Mouse (Mus musculus): Measurements from ENCODE around the gene Cxcl17. TPM values are rescaled to one million over a fixed set of nuclear protein-coding genes. Genes with fewer than 3 reads are reported as not detected.
A peak's percentile ranks its signal among the peaks of the same experiment; 100 is the strongest.

The Cxcl17 gene
- polyA plus RNA-seq, 1 experiment, result 1.2 TPM

DNA sequence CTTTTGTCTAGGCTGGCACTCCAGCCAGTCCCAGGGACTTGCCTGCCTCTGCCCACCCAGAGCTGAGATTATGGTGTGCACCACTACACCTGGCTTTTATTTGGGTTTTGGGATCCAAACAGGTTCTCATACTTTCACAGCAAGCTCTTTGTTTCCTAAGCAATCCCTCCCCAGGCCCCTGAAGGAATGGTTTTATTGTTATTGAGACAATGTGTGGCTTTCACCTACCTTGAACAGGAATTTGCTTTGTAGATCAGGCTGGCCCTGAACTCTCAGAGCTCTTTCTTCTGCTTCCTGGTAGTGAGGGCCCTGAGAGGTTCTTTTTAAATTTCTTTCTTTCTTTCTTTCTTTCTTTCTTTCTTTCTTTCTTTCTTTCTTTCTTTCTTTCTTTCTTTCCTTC, 30.1 kb downstream of the Cxcl17 start:
- TF ChIP-seq POLR2A (IDR thresholded peaks at IDR 0.05; ENCODE audit: control insufficient read depth, extremely low read depth, insufficient read depth, low read length, poor library complexity), result no peak
- TF ChIP-seq CTCF (IDR thresholded peaks at IDR 0.05; ENCODE audit: borderline replicate concordance, control insufficient read depth, extremely low read depth, insufficient read depth, low read length, poor library complexity), result no peak
- H3K4me1 ChIP-seq (replicated peaks; ENCODE audit: control insufficient read depth, insufficient read depth, low read length), result peaks cover 35% of the 10 kb centered on the region
- peaks cover 3% of the 10 kb centered on the region; the same call in 1 of the 2 replicates for H3K36me3 ChIP-seq (ENCODE audit: control insufficient read depth, insufficient read depth, low read length)

DNA sequence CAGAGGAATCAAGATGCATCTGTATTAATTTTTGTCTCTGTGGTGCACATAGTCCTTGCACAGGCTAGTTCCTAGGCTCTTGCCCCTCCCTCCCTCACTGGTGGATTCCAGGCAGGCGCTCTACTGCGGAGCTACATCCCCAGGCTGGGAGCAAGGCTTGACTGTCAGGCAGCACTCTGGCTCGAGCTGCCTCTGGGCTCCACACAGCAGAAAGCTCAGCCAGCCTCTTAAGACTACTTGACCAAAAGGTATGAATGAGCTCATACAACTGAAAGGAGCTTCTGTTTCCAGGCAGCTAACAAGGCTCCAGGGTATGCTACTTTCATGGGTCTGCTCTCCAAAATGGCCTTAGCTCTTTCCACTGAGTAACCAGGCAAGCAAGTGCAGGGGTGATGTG, 31.4 kb downstream of the Cxcl17 start:
- no peak overlapping the region for H3K27ac ChIP-seq (ENCODE audit: control insufficient read depth, insufficient read depth, low read length)
- no peak overlapping the region for H3K4me3 ChIP-seq (ENCODE audit: control insufficient read depth, insufficient read depth, low read length)
- WGBS, result 88% methylated on average over 3 of the region's 3 CpGs
- H3K36me3 ChIP-seq (ENCODE audit: control insufficient read depth, insufficient read depth, low read length), result no peaks in the 10 kb centered on the region
- TF ChIP-seq POLR2A (IDR thresholded peaks at IDR 0.05; ENCODE audit: control insufficient read depth, extremely low read depth, insufficient read depth, low read length, poor library complexity) (no peak), CTCF (IDR thresholded peaks at IDR 0.05; ENCODE audit: borderline replicate concordance, control insufficient read depth, extremely low read depth, insufficient read depth, low read length, poor library complexity) (no peak)
- H3K4me1 ChIP-seq (replicated peaks; ENCODE audit: control insufficient read depth, insufficient read depth, low read length), result peaks cover 30% of the 10 kb centered on the region
- no peak for DNase-seq
- no peaks in the 10 kb centered on the region for H3K27me3 ChIP-seq (ENCODE audit: control insufficient read depth, insufficient read depth, low read length)

More for the DNA sequence above, 30.1 kb downstream of the Cxcl17 start:
- no peak overlapping the region for H3K4me3 ChIP-seq (ENCODE audit: control insufficient read depth, insufficient read depth, low read length)
- H3K27ac ChIP-seq (ENCODE audit: control insufficient read depth, insufficient read depth, low read length), result no peak overlapping the region
- H3K27me3 ChIP-seq (ENCODE audit: control insufficient read depth, insufficient read depth, low read length), result no peaks in the 10 kb centered on the region
- no peak for DNase-seq

DNA sequence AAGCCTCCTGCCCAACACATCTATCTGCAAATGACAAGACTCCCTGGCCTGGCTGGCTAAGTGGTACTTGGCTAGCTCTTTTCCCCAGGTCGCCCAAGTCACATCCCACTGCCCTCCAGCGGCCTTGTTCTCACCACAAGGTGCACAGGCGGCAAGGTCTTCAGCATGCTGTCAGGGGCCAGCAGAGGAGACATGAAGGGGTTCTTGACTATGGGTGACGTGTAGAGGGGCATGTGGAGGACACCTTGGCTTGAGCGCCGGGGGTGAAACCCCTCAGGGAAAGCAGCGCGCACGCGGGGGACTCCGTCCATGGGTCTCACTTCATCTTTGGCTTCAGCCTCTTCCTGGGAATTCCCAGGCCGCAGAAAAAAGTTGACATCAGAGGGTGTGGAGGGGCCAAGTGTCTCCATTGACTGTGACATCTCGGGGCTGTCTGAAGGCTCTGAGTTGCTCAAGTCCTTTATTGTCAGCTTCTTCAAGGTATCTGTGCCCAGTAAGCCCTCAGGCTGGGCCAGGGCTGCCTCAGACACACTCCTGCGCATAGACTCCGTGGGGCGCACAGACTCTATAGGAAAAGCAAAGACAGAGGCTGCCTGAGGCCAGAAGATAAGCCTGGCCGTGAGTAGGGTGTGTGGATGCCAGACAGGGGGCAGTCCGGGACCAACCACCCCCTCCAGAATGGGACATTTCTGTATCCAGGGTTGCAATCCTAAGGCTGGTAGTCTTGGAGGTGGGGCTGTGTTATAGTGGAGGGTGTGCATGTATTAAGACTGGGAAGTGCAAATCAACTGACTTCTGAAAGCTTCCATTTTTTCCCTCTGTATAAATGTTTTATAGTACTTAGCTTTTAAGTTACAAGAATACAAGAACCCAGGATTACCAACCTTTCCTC, 32.0 kb downstream of the Cxcl17 start:
- Histone ChIP-seq H3K36me3 (ENCODE audit: control insufficient read depth, insufficient read depth, low read length) (no peaks in the 10 kb centered on the region), H3K4me1 (replicated peaks; ENCODE audit: control insufficient read depth, insufficient read depth, low read length) (peaks cover 24% of the 10 kb centered on the region), H3K27ac (ENCODE audit: control insufficient read depth, insufficient read depth, low read length) (peak overlapping the region; percentile 26; the same call in 1 of the 2 replicates), H3K27me3 (ENCODE audit: control insufficient read depth, insufficient read depth, low read length) (no peaks in the 10 kb centered on the region), H3K4me3 (ENCODE audit: control insufficient read depth, insufficient read depth, low read length) (peak overlapping the region; percentile 43)
- peak; percentile 30 for DNase-seq
- WGBS, result 72% methylated on average over 18 of the region's 18 CpGs
- no peak for TF ChIP-seq POLR2A (IDR thresholded peaks at IDR 0.05; ENCODE audit: control insufficient read depth, extremely low read depth, insufficient read depth, low read length, poor library complexity)
- TF ChIP-seq CTCF (IDR thresholded peaks at IDR 0.05; ENCODE audit: borderline replicate concordance, control insufficient read depth, extremely low read depth, insufficient read depth, low read length, poor library complexity), result no peak

DNA sequence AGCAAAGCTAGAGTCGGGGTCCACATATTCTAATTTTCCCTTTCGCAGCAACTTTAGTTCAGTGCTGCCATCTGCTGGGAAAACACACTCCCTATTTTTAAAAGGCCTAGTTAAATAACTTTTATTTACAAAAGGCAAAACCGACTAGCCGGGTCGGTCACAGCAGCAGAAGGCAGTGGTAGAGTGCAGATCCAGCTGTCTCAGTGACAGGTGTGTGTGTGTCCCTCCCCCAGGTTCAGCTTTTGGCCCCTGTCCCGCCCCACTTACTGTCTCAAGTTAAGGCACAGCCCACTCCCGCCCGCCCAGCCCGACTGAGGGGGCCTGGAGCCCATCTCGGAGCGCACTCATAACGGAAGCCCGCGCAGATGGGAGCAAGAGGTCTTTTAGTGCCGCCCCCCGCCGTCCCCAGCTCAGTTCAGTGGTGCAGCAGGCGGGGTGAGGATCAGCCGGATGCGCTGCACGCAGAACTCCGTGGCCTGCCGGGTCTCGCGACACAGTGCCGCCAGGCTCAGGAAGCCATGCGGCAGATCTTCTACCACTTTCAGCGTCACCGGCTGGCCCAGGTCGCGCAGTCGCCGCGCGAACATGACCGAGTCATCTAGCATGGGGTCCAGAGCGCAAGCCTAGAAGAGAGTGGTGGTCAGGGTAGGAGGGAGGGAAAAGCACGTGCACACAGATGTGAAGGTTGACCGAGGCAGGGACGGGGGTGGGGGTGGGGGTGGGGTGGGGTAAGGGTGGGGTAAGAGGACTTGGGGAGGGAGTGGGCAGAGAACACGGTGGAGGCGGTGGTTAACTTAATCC, 32.9 kb downstream of the Cxcl17 start:
- peak; percentile 88 for DNase-seq
- Histone ChIP-seq H3K27ac (ENCODE audit: control insufficient read depth, insufficient read depth, low read length) (peak overlapping the region; percentile 61), H3K4me1 (replicated peaks; ENCODE audit: control insufficient read depth, insufficient read depth, low read length) (peaks cover 16% of the 10 kb centered on the region), H3K4me3 (ENCODE audit: control insufficient read depth, insufficient read depth, low read length) (peak overlapping the region; percentile 43), H3K36me3 (ENCODE audit: control insufficient read depth, insufficient read depth, low read length) (no peaks in the 10 kb centered on the region), H3K27me3 (ENCODE audit: control insufficient read depth, insufficient read depth, low read length) (no peaks in the 10 kb centered on the region)
- 1% methylated on average over 42 of the region's 42 CpGs for WGBS
- TF ChIP-seq POLR2A (IDR thresholded peaks at IDR 0.05; ENCODE audit: control insufficient read depth, extremely low read depth, insufficient read depth, low read length, poor library complexity), result peak; percentile 69
- TF ChIP-seq CTCF (IDR thresholded peaks at IDR 0.05; ENCODE audit: borderline replicate concordance, control insufficient read depth, extremely low read depth, insufficient read depth, low read length, poor library complexity), result no peak

DNA sequence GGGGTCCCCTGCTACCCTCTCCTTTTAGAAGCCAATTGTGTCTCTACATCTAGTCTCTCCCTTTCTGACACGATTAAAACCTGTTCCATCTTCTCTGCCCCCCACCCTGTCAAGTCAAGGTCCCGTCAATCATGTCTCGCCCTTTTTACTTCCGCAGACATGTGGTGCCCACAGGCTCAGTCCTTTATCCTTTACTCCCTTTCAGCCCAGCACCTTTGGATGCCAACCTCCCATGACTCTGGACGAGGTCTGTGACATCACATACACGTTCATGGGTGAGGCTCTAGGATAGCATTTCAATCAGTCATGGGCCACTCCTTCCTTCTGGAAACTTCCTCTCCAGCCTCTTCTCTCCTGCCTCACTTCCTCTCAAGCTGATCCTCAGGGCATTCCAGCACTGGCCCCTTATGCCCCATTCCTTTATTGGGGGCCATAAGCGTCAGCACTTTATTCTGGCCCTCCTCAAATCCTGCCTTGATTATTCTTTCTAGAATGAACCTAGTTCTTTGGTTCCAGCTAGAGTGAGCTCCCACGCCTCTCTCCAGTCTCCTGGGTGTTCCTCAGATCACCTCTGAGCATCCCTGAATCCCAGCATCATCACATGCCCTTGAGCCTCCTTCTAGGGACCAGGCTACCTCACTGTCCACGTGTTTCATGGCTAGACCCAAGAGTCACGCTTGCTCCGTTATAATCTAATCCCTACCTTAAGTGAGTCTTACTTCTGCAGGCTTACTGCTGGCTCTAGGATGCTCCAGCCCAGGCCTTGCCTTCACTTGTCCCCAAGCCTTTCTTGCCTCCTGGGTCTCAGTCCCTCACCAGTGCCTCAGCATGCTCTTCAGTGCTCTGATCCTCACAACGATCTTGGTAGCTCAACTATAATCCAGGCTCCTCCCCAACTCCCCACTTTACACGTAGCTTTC, 34.2 kb downstream of the Cxcl17 start:
- H3K27ac ChIP-seq (ENCODE audit: control insufficient read depth, insufficient read depth, low read length), result no peak overlapping the region
- no peaks in the 10 kb centered on the region for H3K27me3 ChIP-seq (ENCODE audit: control insufficient read depth, insufficient read depth, low read length)
- 91% methylated on average over 13 of the region's 13 CpGs for WGBS
- DNase-seq, result no peak
- TF ChIP-seq POLR2A (IDR thresholded peaks at IDR 0.05; ENCODE audit: control insufficient read depth, extremely low read depth, insufficient read depth, low read length, poor library complexity), result no peak
- no peak for TF ChIP-seq CTCF (IDR thresholded peaks at IDR 0.05; ENCODE audit: borderline replicate concordance, control insufficient read depth, extremely low read depth, insufficient read depth, low read length, poor library complexity)
- H3K36me3 ChIP-seq (ENCODE audit: control insufficient read depth, insufficient read depth, low read length), result no peaks in the 10 kb centered on the region
- peaks cover 11% of the 10 kb centered on the region for H3K4me1 ChIP-seq (replicated peaks; ENCODE audit: control insufficient read depth, insufficient read depth, low read length)
- no peak overlapping the region for H3K4me3 ChIP-seq (ENCODE audit: control insufficient read depth, insufficient read depth, low read length)
